ENCODE assay signal across 10 mouse cellular contexts in genomic region chr1:74082841-74083463, GRCm38 (mm10). TPM values are rescaled to one million over a fixed set of nuclear protein-coding genes. Genes with fewer than 3 reads are reported as not detected.
DNase-seq lines count a peak whose midpoint lies in the region; ATAC-seq and TF ChIP-seq lines count a peak whose summit lies in the region.
"Had no signal": no experiment of that assay in that cellular context is flagged by ENCODE, and none has a peak within 500 bp of the region (broad histone marks: within the 10 kb centered on the region; RNA-seq: fewer than 3 reads in every experiment).

No protein-coding gene starts in this region.

- H3K9ac ChIP-seq in heart, adult 2 months (ENCODE audit: low read depth, low read length): 0 out of 2 replicates have a peak overlapping the region, but pooled peaks have one; percentile 4
- no peak overlapping the region for H3K9ac ChIP-seq in kidney, postnatal 0 days (ENCODE audit: low read depth, low read length)

- H3K4me1 ChIP-seq in cerebellum, adult 2 months (ENCODE audit: control insufficient read depth, insufficient read depth, low read length): no peaks in the 10 kb centered on the region
- H3K4me1 ChIP-seq in heart, adult 2 months (ENCODE audit: control insufficient read depth, insufficient read depth, low read length): peaks cover 29% of the 10 kb centered on the region
- H3K4me1 ChIP-seq in kidney, postnatal 0 days (replicated peaks; ENCODE audit: insufficient read depth, low read length): peaks cover 24% of the 10 kb centered on the region

- TF ChIP-seq EP300 in heart, adult 2 months (IDR thresholded peaks at IDR 0.05; ENCODE audit: insufficient read depth, low read depth, low read length): 0 out of 2 replicates have a peak, but pooled peaks have one; percentile 37

- 23% methylated on average over 6 of the region's 6 CpGs for WGBS in cerebellum, adult 2 months
- WGBS in heart, adult 2 months: 11% methylated on average over 6 of the region's 6 CpGs
- 9% methylated on average over 6 of the region's 6 CpGs for WGBS in kidney, postnatal 0 days

- no peak overlapping the region for H3K27ac ChIP-seq in cerebellum, adult 2 months (ENCODE audit: insufficient read depth, low read length)
- peak overlapping the region; percentile 53 for H3K27ac ChIP-seq in heart, adult 2 months
- H3K27ac ChIP-seq in kidney, postnatal 0 days: peak overlapping the region; percentile 54; the same call in 1 of the 2 replicates

- DNase-seq in cerebellum, adult 2 months: no peak
- peak; percentile 67 for DNase-seq in urinary bladder, postnatal 25 days (ENCODE audit: low spot score)
- no peak for DNase-seq in urinary bladder, postnatal 10 days (ENCODE audit: low spot score)
- peak; percentile 66 to 73 for DNase-seq in heart, adult 2 months
- DNase-seq in kidney, postnatal 0 days (ENCODE audit: low spot score): peak; percentile 85
- DNase-seq in lung, postnatal 25 days (ENCODE audit: low spot score): peak; percentile 69
- peak; percentile 59 for DNase-seq in thymus, postnatal 0 days (ENCODE audit: low spot score)

- H3K4me2 ChIP-seq in kidney, postnatal 0 days (ENCODE audit: low read length): no peak overlapping the region

- H3K27me3 ChIP-seq in cerebellum, adult 2 months (ENCODE audit: control insufficient read depth, insufficient read depth, low read length): no peaks in the 10 kb centered on the region
- no peaks in the 10 kb centered on the region for H3K27me3 ChIP-seq in heart, adult 2 months (ENCODE audit: control insufficient read depth, insufficient read depth, low read length)
- H3K27me3 ChIP-seq in kidney, postnatal 0 days (ENCODE audit: insufficient read depth, low read length): no peaks in the 10 kb centered on the region
- H3K27me3 ChIP-seq: Patski had no signal

- peaks cover 6% of the 10 kb centered on the region for H3K36me3 ChIP-seq in heart, adult 2 months (ENCODE audit: control insufficient read depth, insufficient read depth, low read length)
- no peaks in the 10 kb centered on the region for H3K36me3 ChIP-seq in kidney, postnatal 0 days (ENCODE audit: insufficient read depth, low read length)

- intact Hi-C loops in heart, adult 2 months (cut with DNase I): loop anchor here (1.0 kb wide), 1 partner anchor 181 kb away; no protein-coding TSS in a partner anchor

- H3K79me2 ChIP-seq in heart, adult 2 months (replicated peaks; ENCODE audit: control insufficient read depth, insufficient read depth, low read length): no peaks in the 10 kb centered on the region

- no peak overlapping the region for H3K4me3 ChIP-seq in cerebellum, adult 2 months (replicated peaks; ENCODE audit: insufficient read depth, low read depth, low read length)
- no peak overlapping the region for H3K4me3 ChIP-seq in heart, adult 2 months
- no peak overlapping the region for H3K4me3 ChIP-seq in kidney, postnatal 0 days (replicated peaks; ENCODE audit: low read depth, low read length)

- no peaks in the 10 kb centered on the region for H3K9me3 ChIP-seq in kidney, postnatal 0 days (replicated peaks; ENCODE audit: low read length)

- ATAC-seq in cerebellum, adult (ENCODE audit: insufficient number of reproducible peaks, low FRiP score, low TSS enrichment): no peak; the same call in 1 of the 2 replicates
- peak; percentile 41; the same call in 1 of the 2 replicates for ATAC-seq in kidney, postnatal 0 days (replicated peaks; ENCODE audit: low FRiP score, low read depth)
- ATAC-seq: Patski had no signal

- TF ChIP-seq CTCF in cerebellum, adult 2 months (IDR thresholded peaks at IDR 0.05; ENCODE audit: borderline replicate concordance, insufficient read depth, low read depth, low read length): peak; percentile 57
- TF ChIP-seq CTCF in heart, adult 2 months (IDR thresholded peaks at IDR 0.05): peak; percentile 97
- TF ChIP-seq CTCF in kidney, postnatal 0 days (IDR thresholded peaks at IDR 0.05; ENCODE audit: low read depth): peak; percentile 95

- no peak for TF ChIP-seq POLR2A in cerebellum, adult 2 months (IDR thresholded peaks at IDR 0.05; ENCODE audit: borderline replicate concordance, insufficient read depth, low read length)
- no peak for TF ChIP-seq POLR2A in heart, adult 2 months (IDR thresholded peaks at IDR 0.05; ENCODE audit: insufficient read depth, low read depth, low read length)

RNA-seq across cellular contexts. Expression of gene Tns1, which starts 41.3 kb away (rescaled TPM):
- polyA plus RNA-seq in cerebellum, adult 2 months (2012; rRNA removed): 23.4 and 25.1 TPM in 2 replicates
- 100 to 1,000 TPM; 629 to 748 TPM for total RNA-seq in heart, adult 2 months (2021)
- 329 and 365 TPM in 2 replicates for polyA plus RNA-seq in heart, adult 2 months (2012; rRNA removed)
- polyA plus RNA-seq in kidney, postnatal 0 days (2015; fragmentation: Nextera tagmentation; extraction: Ambion mirVana): 65.4 and 71.8 TPM in 2 replicates
- polyA plus RNA-seq in thymus, postnatal 0 days (2015; fragmentation: Nextera tagmentation; extraction: Ambion mirVana): 12.6 and 13.0 TPM in 2 replicates

RNA-seq across cellular contexts. Expression of gene Rufy4, which starts 42.4 kb away (rescaled TPM):
- polyA plus RNA-seq in cerebellum, adult 2 months (2012; rRNA removed): 0.17 and 0.18 TPM in 2 replicates
- 1 to 10 TPM; 1.1 to 1.2 TPM for total RNA-seq in heart, adult 2 months (2021)
- polyA plus RNA-seq in heart, adult 2 months (2012; rRNA removed): 0.59 and 1.0 TPM in 2 replicates
- polyA plus RNA-seq in kidney, postnatal 0 days (2015; fragmentation: Nextera tagmentation; extraction: Ambion mirVana): 0.07 and 0.18 TPM in 2 replicates
- polyA plus RNA-seq in thymus, postnatal 0 days (2015; fragmentation: Nextera tagmentation; extraction: Ambion mirVana): 0.08 and 0.15 TPM in 2 replicates
- total RNA-seq: left cerebral cortex, adult 18-20 months had no signal

Comparison
In these comparisons a context has a peak if more than half of its experiments do, and no peak if none do; other contexts are left out.
1. DNase-seq: peak in urinary bladder, postnatal 25 days (single experiment), heart, adult 2 months (2 of 2), kidney, postnatal 0 days (single experiment), lung, postnatal 25 days (single experiment) and thymus, postnatal 0 days (single experiment); none in cerebellum, adult 2 months (0 of 2) and urinary bladder, postnatal 10 days (single experiment).
2. Peak in every context shown above with its lines, with median percentiles within 50 percentile points of each other: CTCF ChIP-seq.